Mouse (Mus musculus): ENCODE measurements at regions not wholly inside any gene's neighbourhood (a gene's known extent, or its start where the extent isn't known, plus 50 kb on each side); places are given as distances from the start of the nearest gene placed in this dataset.

GRCm38 (mm10) chr8:93691826-93692225, 117.9 kb upstream of the Gnao1 start:
- H3K4me1 ChIP-seq, result no peaks in the 10 kb centered on the region
- H3K4me2 ChIP-seq, result no peak overlapping the region
- no peak overlapping the region for H3K4me3 ChIP-seq (replicated peaks)
- ATAC-seq (replicated peaks; ENCODE audit: low FRiP score), result no peak
- no peak overlapping the region for H3K9ac ChIP-seq
- no peak overlapping the region for H3K27ac ChIP-seq
- 71% methylated on average over 2 of the region's 2 CpGs for WGBS
- no peaks in the 10 kb centered on the region for H3K9me3 ChIP-seq (replicated peaks)
- no peaks in the 10 kb centered on the region for H3K27me3 ChIP-seq
- no peaks in the 10 kb centered on the region for H3K36me3 ChIP-seq

- Histone ChIP-seq H3K36me3 (no peaks in the 10 kb centered on the region), H3K9me3 (replicated peaks) (no peaks in the 10 kb centered on the region), H3K4me1 (no peaks in the 10 kb centered on the region), H3K27me3 (no peaks in the 10 kb centered on the region), H3K27ac (no peak overlapping the region), H3K4me3 (replicated peaks) (no peak overlapping the region), H3K4me2 (no peak overlapping the region), H3K9ac (no peak overlapping the region)
- WGBS, result 50% methylated on average over 7 of the region's 7 CpGs
- ATAC-seq (replicated peaks; ENCODE audit: low FRiP score), result no peak
Measured at GRCm38 (mm10) chr8:93697206-93697605, 112.6 kb upstream of the Gnao1 start.

- Histone ChIP-seq H3K4me1 (no peaks in the 10 kb centered on the region), H3K4me3 (replicated peaks) (no peak overlapping the region), H3K9ac (no peak overlapping the region), H3K27me3 (no peaks in the 10 kb centered on the region), H3K36me3 (no peaks in the 10 kb centered on the region), H3K4me2 (no peak overlapping the region), H3K27ac (no peak overlapping the region), H3K9me3 (replicated peaks) (no peaks in the 10 kb centered on the region)
- ATAC-seq (replicated peaks; ENCODE audit: low FRiP score), result no peak
- 89% methylated on average over 3 of the region's 3 CpGs for WGBS
Measured at GRCm38 (mm10) chr8:93698508-93698907, 111.3 kb upstream of the Gnao1 start.

GRCm38 (mm10) chr8:93701391-93701790, 108.4 kb upstream of the Gnao1 start:
- no peak for ATAC-seq (replicated peaks; ENCODE audit: low FRiP score)
- no peak overlapping the region for H3K4me2 ChIP-seq
- no peak overlapping the region for H3K27ac ChIP-seq
- H3K9ac ChIP-seq, result no peak overlapping the region
- H3K4me3 ChIP-seq (replicated peaks), result no peak overlapping the region
- H3K27me3 ChIP-seq, result no peaks in the 10 kb centered on the region
- no peaks in the 10 kb centered on the region for H3K9me3 ChIP-seq (replicated peaks)
- no peaks in the 10 kb centered on the region for H3K4me1 ChIP-seq
- H3K36me3 ChIP-seq, result no peaks in the 10 kb centered on the region
- WGBS, result 72% methylated on average over 3 of the region's 3 CpGs

- WGBS, result 79% methylated on average over 3 of the region's 3 CpGs
- ATAC-seq (replicated peaks; ENCODE audit: low FRiP score), result no peak
Measured at GRCm38 (mm10) chr8:93712066-93712706, 97.6 kb upstream of the Gnao1 start.

GRCm38 (mm10) chr8:93713221-93713620, 96.5 kb upstream of the Gnao1 start:
- no peaks in the 10 kb centered on the region for H3K27me3 ChIP-seq
- H3K9me3 ChIP-seq (replicated peaks), result no peaks in the 10 kb centered on the region
- 88% methylated on average over 2 of the region's 2 CpGs for WGBS
- no peaks in the 10 kb centered on the region for H3K4me1 ChIP-seq
- H3K4me3 ChIP-seq (replicated peaks), result no peak overlapping the region
- H3K27ac ChIP-seq, result no peak overlapping the region
- ATAC-seq (replicated peaks; ENCODE audit: low FRiP score), result no peak
- H3K9ac ChIP-seq, result no peak overlapping the region
- no peak overlapping the region for H3K4me2 ChIP-seq
- no peaks in the 10 kb centered on the region for H3K36me3 ChIP-seq

More at GRCm38 (mm10) chr8:93712066-93712706, 97.6 kb upstream of the Gnao1 start:
- no peaks in the 10 kb centered on the region for H3K9me3 ChIP-seq (replicated peaks)
- no peak overlapping the region for H3K9ac ChIP-seq
- H3K4me1 ChIP-seq, result no peaks in the 10 kb centered on the region
- no peak overlapping the region for H3K27ac ChIP-seq
- no peak overlapping the region for H3K4me2 ChIP-seq
- no peaks in the 10 kb centered on the region for H3K36me3 ChIP-seq
- no peaks in the 10 kb centered on the region for H3K27me3 ChIP-seq
- no peak overlapping the region for H3K4me3 ChIP-seq (replicated peaks)

GRCm38 (mm10) chr8:93724896-93725489, 84.8 kb upstream of the Gnao1 start:
- no peak overlapping the region for H3K4me3 ChIP-seq (replicated peaks)
- ATAC-seq (replicated peaks; ENCODE audit: low FRiP score), result no peak
- H3K4me2 ChIP-seq, result no peak overlapping the region
- H3K27ac ChIP-seq, result no peak overlapping the region
- WGBS, result 69% methylated on average over 15 of the region's 15 CpGs
- H3K27me3 ChIP-seq, result no peaks in the 10 kb centered on the region
- no peaks in the 10 kb centered on the region for H3K4me1 ChIP-seq
- no peaks in the 10 kb centered on the region for H3K36me3 ChIP-seq
- H3K9ac ChIP-seq, result no peak overlapping the region
- no peaks in the 10 kb centered on the region for H3K9me3 ChIP-seq (replicated peaks)

GRCm38 (mm10) chr8:93729124-93729930, 80.4 kb upstream of the Gnao1 start:
- Histone ChIP-seq H3K9ac (no peak overlapping the region), H3K4me3 (replicated peaks) (no peak overlapping the region), H3K27me3 (no peaks in the 10 kb centered on the region), H3K4me1 (no peaks in the 10 kb centered on the region), H3K36me3 (no peaks in the 10 kb centered on the region), H3K9me3 (replicated peaks) (no peaks in the 10 kb centered on the region), H3K4me2 (no peak overlapping the region), H3K27ac (no peak overlapping the region)
- no peak for ATAC-seq (replicated peaks; ENCODE audit: low FRiP score)
- 77% methylated on average over 15 of the region's 15 CpGs for WGBS

- WGBS, result 86% methylated on average over 14 of the region's 14 CpGs
- Histone ChIP-seq H3K4me2 (no peak overlapping the region), H3K27me3 (no peaks in the 10 kb centered on the region), H3K27ac (no peak overlapping the region), H3K36me3 (no peaks in the 10 kb centered on the region), H3K9me3 (replicated peaks) (no peaks in the 10 kb centered on the region), H3K4me3 (replicated peaks) (no peak overlapping the region), H3K9ac (no peak overlapping the region), H3K4me1 (no peaks in the 10 kb centered on the region)
- no peak for ATAC-seq (replicated peaks; ENCODE audit: low FRiP score)
Measured at GRCm38 (mm10) chr8:93730738-93731700, 78.7 kb upstream of the Gnao1 start.

GRCm38 (mm10) chr8:93734818-93735217, 74.9 kb upstream of the Gnao1 start:
- Histone ChIP-seq H3K4me1 (no peaks in the 10 kb centered on the region), H3K9ac (no peak overlapping the region), H3K27me3 (no peaks in the 10 kb centered on the region), H3K4me2 (no peak overlapping the region), H3K27ac (no peak overlapping the region), H3K9me3 (replicated peaks) (no peaks in the 10 kb centered on the region), H3K36me3 (no peaks in the 10 kb centered on the region), H3K4me3 (replicated peaks) (no peak overlapping the region)
- ATAC-seq (replicated peaks; ENCODE audit: low FRiP score), result no peak
- 64% methylated on average over 4 of the region's 4 CpGs for WGBS

GRCm38 (mm10) chr8:93740281-93740680, 69.5 kb upstream of the Gnao1 start:
- WGBS, result 62% methylated on average over 3 of the region's 3 CpGs

More at GRCm38 (mm10) chr8:93740281-93740680, 69.5 kb upstream of the Gnao1 start:
- Histone ChIP-seq H3K4me2 (no peak overlapping the region), H3K27ac (no peak overlapping the region), H3K36me3 (no peaks in the 10 kb centered on the region), H3K4me1 (no peaks in the 10 kb centered on the region), H3K27me3 (no peaks in the 10 kb centered on the region), H3K9me3 (replicated peaks) (no peaks in the 10 kb centered on the region), H3K4me3 (replicated peaks) (no peak overlapping the region), H3K9ac (no peak overlapping the region)
- ATAC-seq (replicated peaks; ENCODE audit: low FRiP score), result no peak
